Mouse (Mus musculus) bone marrow macrophage, adult 2 months (primary cell): ENCODE results near the gene Ccm2.

Experiments
- CTCF ChIP-seq: IDR thresholded peaks from 2 replicates; pipeline ENCODE4 v1.5.1; 2012; ENCODE audit warnings: low read depth, mild to moderate bottlenecking, low read length, moderate library complexity
- POLR2A ChIP-seq: IDR thresholded peaks from 2 replicates; pipeline ENCODE4 v1.6.1; 2012; ENCODE audit warnings: mild to moderate bottlenecking, low read depth, low read length, borderline replicate concordance

- TF ChIP-seq POLR2A = no peak
- TF ChIP-seq CTCF = no peak
Measured at GRCm38 (mm10) chr11:6566496-6566895, 19.8 kb downstream of the Ccm2 start.
